Mouse (Mus musculus) adrenal gland, adult 8-10 months (tissue): ENCODE measurements around the gene 1600014C23Rik. TPM values are rescaled to one million over a fixed set of nuclear protein-coding genes. Genes with fewer than 3 reads are reported as not detected.

ENCODE experiments used
- DNase-seq: peaks from one replicate; pipeline ENCODE4 v3.0.0; 2022
- total RNA-seq, 4 experiments: library from RNA; stranded (reverse); gene quantifications; 2 replicates each; pipeline ENCODE4 v1.2.4; 2022

Gene 1600014C23Rik
- total RNA-seq, 4 experiments from 2014 or later, result not detected

- no peak for DNase-seq
Observed at GRCm38 (mm10) chr17:45724574-45724921, 9.1 kb downstream of the 1600014C23Rik start.

- DNase-seq, result peak; percentile 48
Observed at GRCm38 (mm10) chr17:45723732-45724573, 9.7 kb downstream of the 1600014C23Rik start.

GRCm38 (mm10) chr17:45718323-45718722 lies 15.3 kb downstream of the 1600014C23Rik start:
- DNase-seq, result peak; percentile 49

- no peak for DNase-seq
Observed at GRCm38 (mm10) chr17:45711525-45711924, 22.1 kb downstream of the 1600014C23Rik start.

GRCm38 (mm10) chr17:45710407-45710806 lies 23.2 kb downstream of the 1600014C23Rik start:
- DNase-seq, result no peak

- DNase-seq, result no peak
Observed at GRCm38 (mm10) chr17:45709829-45710228, 23.8 kb downstream of the 1600014C23Rik start.

GRCm38 (mm10) chr17:45708179-45708578 lies 25.5 kb downstream of the 1600014C23Rik start:
- DNase-seq, result no peak

- DNase-seq, result no peak
Observed at GRCm38 (mm10) chr17:45707376-45707775, 26.3 kb downstream of the 1600014C23Rik start.

GRCm38 (mm10) chr17:45706796-45707195 lies 26.8 kb downstream of the 1600014C23Rik start:
- DNase-seq, result no peak

GRCm38 (mm10) chr17:45703187-45703586 lies 30.5 kb downstream of the 1600014C23Rik start:
- no peak for DNase-seq

GRCm38 (mm10) chr17:45702254-45702653 lies 31.4 kb downstream of the 1600014C23Rik start:
- no peak for DNase-seq

- no peak for DNase-seq
Observed at GRCm38 (mm10) chr17:45701236-45701591, 32.4 kb downstream of the 1600014C23Rik start.

GRCm38 (mm10) chr17:45700496-45701235 lies 33.0 kb downstream of the 1600014C23Rik start:
- DNase-seq, result no peak

- no peak for DNase-seq
Observed at GRCm38 (mm10) chr17:45699039-45699740, 34.5 kb downstream of the 1600014C23Rik start.

- no peak for DNase-seq
Observed at GRCm38 (mm10) chr17:45698368-45698767, 35.3 kb downstream of the 1600014C23Rik start.

GRCm38 (mm10) chr17:45696981-45697380 lies 36.7 kb downstream of the 1600014C23Rik start:
- DNase-seq, result no peak

- DNase-seq, result no peak
Observed at GRCm38 (mm10) chr17:45695227-45696120, 38.2 kb downstream of the 1600014C23Rik start.

- no peak for DNase-seq
Observed at GRCm38 (mm10) chr17:45693812-45694565, 39.7 kb downstream of the 1600014C23Rik start.

GRCm38 (mm10) chr17:45692159-45692558 lies 41.5 kb downstream of the 1600014C23Rik start:
- no peak for DNase-seq

- DNase-seq, result no peak
Observed at GRCm38 (mm10) chr17:45690044-45690443, 43.6 kb downstream of the 1600014C23Rik start.

- no peak for DNase-seq
Observed at GRCm38 (mm10) chr17:45689120-45689519, 44.5 kb downstream of the 1600014C23Rik start.
